Mouse (Mus musculus): ENCODE data around the gene Nob1. TPM values are rescaled to one million over a fixed set of nuclear protein-coding genes. Genes with fewer than 3 reads are reported as not detected.

The Nob1 gene
- polyA plus RNA-seq, 1 experiment from 2014 or later: 62.6 TPM

DNA sequence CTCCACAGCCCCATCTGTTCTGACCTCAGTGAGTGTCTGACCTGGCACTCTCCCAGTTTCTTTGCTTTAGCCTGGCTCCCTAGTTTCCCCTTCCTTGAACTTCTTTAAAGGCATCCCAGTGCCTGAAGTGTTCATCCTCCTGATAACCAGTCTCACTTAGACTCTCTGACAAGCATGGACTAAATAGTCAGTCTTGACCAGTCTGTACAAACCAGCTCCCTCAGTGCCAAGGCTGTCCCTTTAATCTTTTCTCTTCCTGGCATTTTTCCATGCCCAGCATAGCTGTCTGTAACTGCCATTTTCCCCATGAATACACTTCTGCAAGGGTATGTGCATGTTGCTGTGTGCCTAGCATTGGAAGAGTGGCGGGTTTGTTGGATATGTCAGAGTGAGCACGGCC, 39.8 kb downstream of the Nob1 start:
- WGBS: 84% methylated on average over 2 of the region's 2 CpGs
- no peaks in the 10 kb centered on the region for H3K9me3 ChIP-seq (ENCODE audit: control insufficient read depth, low read length)
- no peak overlapping the region for H3K4me3 ChIP-seq (ENCODE audit: low read depth, low read length)
- 0 out of 2 replicates have a peak, but pooled peaks cover 2% of the 10 kb centered on the region for H3K36me3 ChIP-seq (ENCODE audit: control insufficient read depth, insufficient read depth, low read length)
- ATAC-seq (ENCODE audit: low read depth): no peak
- H3K4me1 ChIP-seq (ENCODE audit: control insufficient read depth, insufficient read depth, low read length): no peaks in the 10 kb centered on the region
- H3K27ac ChIP-seq (ENCODE audit: low read depth, low read length): no peak overlapping the region
- H3K4me2 ChIP-seq (ENCODE audit: low read depth, low read length): no peak overlapping the region
- H3K9ac ChIP-seq (replicated peaks; ENCODE audit: low read depth, low read length): no peak overlapping the region
- no peaks in the 10 kb centered on the region for H3K27me3 ChIP-seq (ENCODE audit: control insufficient read depth, insufficient read depth, low read length)

DNA sequence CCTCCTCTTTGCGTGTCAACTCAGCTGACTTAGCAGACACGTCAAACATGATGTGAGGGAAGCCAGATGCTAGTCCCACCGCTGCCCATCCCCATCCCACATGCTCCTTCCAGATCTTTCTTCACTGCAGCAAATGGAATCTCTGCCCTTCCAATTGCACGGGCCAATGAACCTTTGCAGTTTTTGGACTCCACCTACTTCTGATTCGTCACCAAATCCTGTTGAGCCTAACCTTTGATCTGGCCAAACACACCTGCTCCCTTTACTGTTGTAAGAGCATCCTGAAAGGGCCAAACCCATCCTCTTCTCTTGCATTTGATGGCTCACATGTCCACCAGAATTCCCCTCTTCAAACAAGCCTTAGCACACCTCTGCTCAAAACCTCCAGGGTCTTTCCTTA, 40.2 kb downstream of the Nob1 start:
- Histone ChIP-seq H3K4me1 (ENCODE audit: control insufficient read depth, insufficient read depth, low read length) (no peaks in the 10 kb centered on the region), H3K27me3 (ENCODE audit: control insufficient read depth, insufficient read depth, low read length) (no peaks in the 10 kb centered on the region), H3K4me3 (ENCODE audit: low read depth, low read length) (no peak overlapping the region), H3K9me3 (ENCODE audit: control insufficient read depth, low read length) (no peaks in the 10 kb centered on the region), H3K36me3 (ENCODE audit: control insufficient read depth, insufficient read depth, low read length) (0 out of 2 replicates have a peak, but pooled peaks cover 5% of the 10 kb centered on the region), H3K9ac (replicated peaks; ENCODE audit: low read depth, low read length) (no peak overlapping the region), H3K27ac (ENCODE audit: low read depth, low read length) (no peak overlapping the region), H3K4me2 (ENCODE audit: low read depth, low read length) (no peak overlapping the region)
- no peak for ATAC-seq (ENCODE audit: low read depth)
- 61% methylated on average over 5 of the region's 5 CpGs for WGBS

GRCm38 (mm10) chr8:107382898-107383297, 42.0 kb downstream of the Nob1 start:
- Histone ChIP-seq H3K27ac (ENCODE audit: low read depth, low read length) (no peak overlapping the region), H3K27me3 (ENCODE audit: control insufficient read depth, insufficient read depth, low read length) (no peaks in the 10 kb centered on the region), H3K4me3 (ENCODE audit: low read depth, low read length) (no peak overlapping the region), H3K4me1 (ENCODE audit: control insufficient read depth, insufficient read depth, low read length) (no peaks in the 10 kb centered on the region), H3K36me3 (ENCODE audit: control insufficient read depth, insufficient read depth, low read length) (0 out of 2 replicates have a peak, but pooled peaks cover 15% of the 10 kb centered on the region), H3K9me3 (ENCODE audit: control insufficient read depth, low read length) (no peaks in the 10 kb centered on the region), H3K4me2 (ENCODE audit: low read depth, low read length) (no peak overlapping the region), H3K9ac (replicated peaks; ENCODE audit: low read depth, low read length) (no peak overlapping the region)
- ATAC-seq (ENCODE audit: low read depth): no peak
- WGBS: 75% methylated on average over 4 of the region's 4 CpGs

- Histone ChIP-seq H3K4me1 (ENCODE audit: control insufficient read depth, insufficient read depth, low read length) (no peaks in the 10 kb centered on the region), H3K27ac (ENCODE audit: low read depth, low read length) (no peak overlapping the region), H3K4me2 (ENCODE audit: low read depth, low read length) (no peak overlapping the region), H3K4me3 (ENCODE audit: low read depth, low read length) (no peak overlapping the region), H3K36me3 (ENCODE audit: control insufficient read depth, insufficient read depth, low read length) (0 out of 2 replicates have a peak, but pooled peaks cover 15% of the 10 kb centered on the region), H3K9me3 (ENCODE audit: control insufficient read depth, low read length) (no peaks in the 10 kb centered on the region), H3K27me3 (ENCODE audit: control insufficient read depth, insufficient read depth, low read length) (no peaks in the 10 kb centered on the region), H3K9ac (replicated peaks; ENCODE audit: low read depth, low read length) (no peak overlapping the region)
- no peak for ATAC-seq (ENCODE audit: low read depth)
- 97% methylated on average over 4 of the region's 4 CpGs for WGBS
Observed at GRCm38 (mm10) chr8:107381666-107382065, 43.2 kb downstream of the Nob1 start.

DNA sequence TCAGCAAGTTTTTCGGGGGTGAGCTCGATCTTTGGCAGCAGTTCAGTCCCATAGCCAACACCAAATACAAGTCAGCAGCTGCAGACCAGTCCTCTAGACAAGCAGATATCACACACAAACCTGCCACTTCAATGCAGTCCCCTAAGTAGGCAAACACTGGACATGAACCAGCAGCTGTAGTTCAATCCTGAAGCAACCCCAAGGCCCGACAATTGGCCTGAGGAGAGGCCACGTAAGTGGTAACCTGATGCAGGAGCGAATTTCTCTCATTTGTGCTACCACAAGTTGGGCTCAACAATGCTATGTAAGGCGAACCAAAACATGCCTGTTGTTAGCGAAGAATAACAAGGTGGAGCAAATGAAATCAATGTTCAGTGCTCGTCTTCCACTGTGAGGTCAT, 44.1 kb downstream of the Nob1 start:
- Histone ChIP-seq H3K9ac (replicated peaks; ENCODE audit: low read depth, low read length) (no peak overlapping the region), H3K27me3 (ENCODE audit: control insufficient read depth, insufficient read depth, low read length) (no peaks in the 10 kb centered on the region), H3K4me3 (ENCODE audit: low read depth, low read length) (no peak overlapping the region), H3K9me3 (ENCODE audit: control insufficient read depth, low read length) (no peaks in the 10 kb centered on the region), H3K4me1 (ENCODE audit: control insufficient read depth, insufficient read depth, low read length) (no peaks in the 10 kb centered on the region), H3K27ac (ENCODE audit: low read depth, low read length) (no peak overlapping the region), H3K36me3 (ENCODE audit: control insufficient read depth, insufficient read depth, low read length) (peaks cover 15% of the 10 kb centered on the region; the same call in 1 of the 2 replicates), H3K4me2 (ENCODE audit: low read depth, low read length) (no peak overlapping the region)
- WGBS: 95% methylated on average over 8 of the region's 8 CpGs
- ATAC-seq (ENCODE audit: low read depth): no peak

GRCm38 (mm10) chr8:107377346-107377745, 47.5 kb downstream of the Nob1 start:
- Histone ChIP-seq H3K4me2 (ENCODE audit: low read depth, low read length) (no peak overlapping the region), H3K9me3 (ENCODE audit: control insufficient read depth, low read length) (no peaks in the 10 kb centered on the region), H3K36me3 (ENCODE audit: control insufficient read depth, insufficient read depth, low read length) (peaks cover 20% of the 10 kb centered on the region), H3K4me1 (ENCODE audit: control insufficient read depth, insufficient read depth, low read length) (no peaks in the 10 kb centered on the region), H3K27me3 (ENCODE audit: control insufficient read depth, insufficient read depth, low read length) (no peaks in the 10 kb centered on the region), H3K4me3 (ENCODE audit: low read depth, low read length) (no peak overlapping the region), H3K27ac (ENCODE audit: low read depth, low read length) (no peak overlapping the region), H3K9ac (replicated peaks; ENCODE audit: low read depth, low read length) (no peak overlapping the region)
- 88% methylated on average over 3 of the region's 3 CpGs for WGBS
- ATAC-seq (ENCODE audit: low read depth): no peak

- Histone ChIP-seq H3K9ac (replicated peaks; ENCODE audit: low read depth, low read length) (no peak overlapping the region), H3K36me3 (ENCODE audit: control insufficient read depth, insufficient read depth, low read length) (peaks cover 55% of the 10 kb centered on the region), H3K4me3 (ENCODE audit: low read depth, low read length) (no peak overlapping the region)
Observed at GRCm38 (mm10) chr8:107370311-107370710, 54.5 kb downstream of the Nob1 start.

More at GRCm38 (mm10) chr8:107370311-107370710, 54.5 kb downstream of the Nob1 start:
- no peaks in the 10 kb centered on the region for H3K27me3 ChIP-seq (ENCODE audit: control insufficient read depth, insufficient read depth, low read length)
- H3K4me2 ChIP-seq (ENCODE audit: low read depth, low read length): no peak overlapping the region
- ATAC-seq (ENCODE audit: low read depth): no peak
- 73% methylated on average over 4 of the region's 4 CpGs for WGBS
- H3K27ac ChIP-seq (ENCODE audit: low read depth, low read length): no peak overlapping the region
- no peaks in the 10 kb centered on the region for H3K9me3 ChIP-seq (ENCODE audit: control insufficient read depth, low read length)
- no peaks in the 10 kb centered on the region for H3K4me1 ChIP-seq (ENCODE audit: control insufficient read depth, insufficient read depth, low read length)

Other genes with a start within 250 kb of the Nob1 start
- gene Nfat5, start 131.6 kb downstream of the Nob1 start, polyA plus RNA-seq (2014; fragmentation: Nextera tagmentation; extraction: Ambion mirVana): 15.7 and 16.7 TPM in 2 replicates
- gene Nqo1, start 21.8 kb downstream of the Nob1 start, polyA plus RNA-seq (2014; fragmentation: Nextera tagmentation; extraction: Ambion mirVana): 5.4 and 7.9 TPM in 2 replicates
- 38.3 and 43.6 TPM in 2 replicates for gene Wwp2, start 11.3 kb upstream of the Nob1 start, polyA plus RNA-seq (2014; fragmentation: Nextera tagmentation; extraction: Ambion mirVana)
- gene Psmd7, start 163.4 kb upstream of the Nob1 start, polyA plus RNA-seq (2014; fragmentation: Nextera tagmentation; extraction: Ambion mirVana): 236 and 255 TPM in 2 replicates

Measured in neural tube, embryonic 14.5 days (tissue).